Mouse (Mus musculus) embryo, embryonic 10 days (tissue): Measurements from ENCODE around the gene Olfr773.
"Not testable (repeated sequence)": the region's sequence is repeated elsewhere in the genome, so short reads cannot be mapped to it uniquely, and the experiment has no call there.

Experiments used
- DNase-seq: peaks from one replicate; pipeline ENCODE4 v3.0.0-alpha.2; 2015; ENCODE audit warnings: low spot score

The Olfr773 gene

GRCm38 (mm10) chr10:129187319-129187718 lies at the start of gene Olfr773:
Gene Olfr773, minus strand, starts transcription at chr10:129187419.
- DNase-seq = not testable (repeated sequence)

- DNase-seq = no peak
These were observed 48.7 kb upstream of the Olfr773 start, which contains the start of gene Olfr774 for GRCm38 (mm10) chr10:129235904-129236303. Gene Olfr774, plus strand, starts transcription at chr10:129236204.

GRCm38 (mm10) chr10:129230737-129231136 lies 43.5 kb upstream of the Olfr773 start:
- DNase-seq = no peak

- not testable (repeated sequence) for DNase-seq
These were observed 9.4 kb downstream of the Olfr773 start, which contains the start of gene Olfr772 for GRCm38 (mm10) chr10:129177821-129178220. Gene Olfr772, minus strand, starts transcription at chr10:129177921.

- no peak for DNase-seq
These were observed 22.6 kb downstream of the Olfr773 start, which contains the start of gene Olfr771 for GRCm38 (mm10) chr10:129164651-129165050. Gene Olfr771, minus strand, starts transcription at chr10:129164751.

- no peak for DNase-seq
These were observed 48.3 kb downstream of the Olfr773 start, which contains the start of gene Olfr770 for GRCm38 (mm10) chr10:129138898-129139297. Gene Olfr770, minus strand, starts transcription at chr10:129138998.
